Mouse (Mus musculus) intestine, embryonic 15.5 days (tissue): Measurements from ENCODE around the gene Rab40c. TPM values are rescaled to one million over a fixed set of nuclear protein-coding genes. Genes with fewer than 3 reads are reported as not detected.

ENCODE experiments used
- ATAC-seq: fragments of 200-750 bp; cut with Nextera tagmentation; 2 replicates; pipeline ENCODE4 v1.8.0; 2017; ENCODE audit warnings: moderate TSS enrichment, moderate library complexity
- H3K27ac ChIP-seq: fragments of 300-500 bp; sonication (generic); 2 replicates; pipeline ENCODE4 v1.5.1; 2015; ENCODE audit warnings: mild to moderate bottlenecking, inconsistent platforms
- H3K27me3 ChIP-seq: fragments of 300-500 bp; sonication (generic); replicated peaks from 2 replicates; pipeline ENCODE4 v1.6.1; 2015; ENCODE audit warnings: inconsistent platforms
- H3K36me3 ChIP-seq: fragments of 300-500 bp; sonication (generic); 2 replicates; pipeline ENCODE4 v1.6.1; 2015; ENCODE audit warnings: inconsistent platforms
- H3K4me1 ChIP-seq: fragments of 300-500 bp; sonication (generic); replicated peaks from 2 replicates; pipeline ENCODE4 v1.6.1; 2015; ENCODE audit warnings: inconsistent platforms
- H3K4me2 ChIP-seq: fragments of 300-500 bp; sonication (generic); replicated peaks from 2 replicates; pipeline ENCODE4 v1.6.1; 2015; ENCODE audit warnings: mild to moderate bottlenecking, inconsistent platforms
- H3K4me3 ChIP-seq: fragments of 300-500 bp; sonication (generic); replicated peaks from 2 replicates; pipeline ENCODE4 v1.5.1; 2015; ENCODE audit warnings: inconsistent platforms
- H3K9ac ChIP-seq: fragments of 300-500 bp; sonication (generic); 2 replicates; pipeline ENCODE4 v1.6.1; 2015; ENCODE audit warnings: inconsistent platforms
- H3K9me3 ChIP-seq: fragments of 300-500 bp; sonication (generic); 2 replicates; pipeline ENCODE4 v1.6.1; 2016; ENCODE audit warnings: inconsistent platforms
- WGBS: fragments of 180-500 bp; shearing (Covaris S2); methylation state at CpG from one replicate; pipeline ENCODE4 v1.1.7; 2015; 5-methylcytosine and 5-hydroxymethylcytosine counted together
- polyA plus RNA-seq: library from polyadenylated mRNA; unstranded; fragments of >200 nt; fragmentation: Nextera tagmentation; extraction: Ambion mirVana; gene quantifications from 2 replicates; pipeline ENCODE4 v1.2.1, GENCODE M21; 2015

Gene Rab40c
- polyA plus RNA-seq, 1 experiment from 2014 or later, result 21.4 TPM

DNA sequence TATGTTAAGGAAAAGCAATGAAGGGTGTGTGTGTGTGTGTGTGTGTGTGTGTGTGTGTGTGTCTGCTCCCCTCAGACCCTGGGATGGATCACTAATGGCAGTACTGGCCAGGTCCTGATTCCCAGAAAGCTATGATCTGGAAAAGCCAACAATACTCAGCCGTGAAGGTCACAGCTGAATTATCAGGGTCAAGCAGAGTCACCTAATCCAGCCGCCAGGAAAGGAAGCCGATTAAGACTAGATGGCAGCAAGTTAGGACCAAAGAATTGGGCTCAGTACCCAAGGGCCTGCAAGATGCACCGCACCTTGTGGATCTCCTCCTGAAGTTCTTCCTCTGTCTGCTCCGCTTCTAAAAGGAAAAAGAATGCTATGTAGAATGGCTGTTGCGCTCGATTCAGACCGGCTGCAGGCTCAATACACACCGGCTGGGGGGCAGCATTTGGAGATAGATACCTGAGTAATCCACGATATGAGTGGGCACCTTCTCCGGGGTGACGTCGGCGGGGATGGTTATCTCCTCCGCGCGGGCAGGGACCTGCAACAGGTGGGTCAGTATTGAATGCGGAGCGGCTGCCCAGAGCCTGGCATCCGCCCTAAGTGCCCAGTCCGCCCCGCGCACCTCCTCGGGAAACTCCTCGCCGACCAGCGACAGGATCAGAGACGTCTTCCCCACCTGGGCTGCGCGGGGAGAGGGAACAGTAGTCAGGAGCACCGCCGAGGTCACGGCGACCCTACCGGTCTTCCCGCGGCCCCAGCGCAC, 75.7 kb downstream of the Rab40c start:
- WGBS, result 2% methylated on average over 38 of the region's 38 CpGs

DNA sequence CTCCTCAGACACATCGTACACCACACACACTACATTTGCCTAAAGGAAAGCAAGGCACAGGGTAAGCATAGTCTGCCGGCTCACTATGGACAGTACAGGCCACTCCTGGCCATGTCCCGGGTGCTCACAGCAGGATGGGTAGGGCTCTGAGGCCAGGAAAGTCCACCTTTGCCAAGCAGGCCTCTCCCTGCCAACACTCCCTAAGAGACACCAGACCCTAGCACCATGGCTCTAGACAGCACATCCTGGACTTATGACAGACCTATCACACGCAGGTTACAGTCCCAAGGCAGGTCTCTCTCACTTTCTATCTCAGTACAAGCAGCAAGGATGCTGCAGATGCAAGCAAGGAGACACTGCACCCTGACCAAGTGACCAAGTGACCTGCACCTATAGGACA, 76.4 kb downstream of the Rab40c start:
- no peaks in the 10 kb centered on the region for H3K27me3 ChIP-seq
- ATAC-seq, result no peak
- H3K4me3 ChIP-seq, result peak overlapping the region; percentile 82
- H3K9me3 ChIP-seq, result no peaks in the 10 kb centered on the region
- WGBS, result 86% methylated on average over 4 of the region's 4 CpGs
- H3K27ac ChIP-seq, result no peak overlapping the region
- H3K4me1 ChIP-seq, result peaks cover 31% of the 10 kb centered on the region
- H3K4me2 ChIP-seq, result peak overlapping the region; percentile 81
- H3K9ac ChIP-seq, result peak overlapping the region; percentile 90
- peaks cover 21% of the 10 kb centered on the region for H3K36me3 ChIP-seq

More for the DNA sequence above, 75.7 kb downstream of the Rab40c start:
- Histone ChIP-seq H3K4me3 (peak overlapping the region; percentile 82), H3K27me3 (no peaks in the 10 kb centered on the region), H3K4me1 (peaks cover 31% of the 10 kb centered on the region), H3K4me2 (peak overlapping the region; percentile 81), H3K9ac (peak overlapping the region; percentile 90), H3K9me3 (no peaks in the 10 kb centered on the region), H3K36me3 (peaks cover 21% of the 10 kb centered on the region), H3K27ac (peak overlapping the region; percentile 80)
- peak; percentile 57 for ATAC-seq

DNA sequence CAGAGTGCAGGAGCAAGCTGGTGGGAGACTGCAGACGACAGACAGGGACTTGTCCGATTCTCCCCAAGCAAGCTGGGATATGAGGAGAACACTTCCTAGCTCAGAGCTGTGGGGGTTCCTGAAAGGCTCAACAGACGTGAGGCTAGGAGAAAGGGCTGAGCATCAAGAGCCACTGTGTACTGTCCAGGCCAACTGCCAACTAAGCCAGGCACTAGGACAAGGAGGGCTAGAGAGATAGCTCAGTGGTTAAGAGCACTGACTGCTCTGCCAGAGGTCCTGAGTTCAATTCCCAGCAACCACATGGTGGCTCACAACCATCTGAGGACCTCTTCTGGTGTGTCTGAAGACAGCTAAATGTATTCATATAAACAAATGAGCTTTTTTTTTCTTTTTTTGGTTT, 77.0 kb downstream of the Rab40c start:
- Histone ChIP-seq H3K36me3 (peaks cover 21% of the 10 kb centered on the region), H3K4me2 (no peak overlapping the region), H3K4me1 (peaks cover 36% of the 10 kb centered on the region), H3K27me3 (no peaks in the 10 kb centered on the region), H3K9me3 (no peaks in the 10 kb centered on the region), H3K9ac (no peak overlapping the region), H3K27ac (no peak overlapping the region), H3K4me3 (no peak overlapping the region)
- 83% methylated on average over 3 of the region's 3 CpGs for WGBS
- ATAC-seq, result no peak

DNA sequence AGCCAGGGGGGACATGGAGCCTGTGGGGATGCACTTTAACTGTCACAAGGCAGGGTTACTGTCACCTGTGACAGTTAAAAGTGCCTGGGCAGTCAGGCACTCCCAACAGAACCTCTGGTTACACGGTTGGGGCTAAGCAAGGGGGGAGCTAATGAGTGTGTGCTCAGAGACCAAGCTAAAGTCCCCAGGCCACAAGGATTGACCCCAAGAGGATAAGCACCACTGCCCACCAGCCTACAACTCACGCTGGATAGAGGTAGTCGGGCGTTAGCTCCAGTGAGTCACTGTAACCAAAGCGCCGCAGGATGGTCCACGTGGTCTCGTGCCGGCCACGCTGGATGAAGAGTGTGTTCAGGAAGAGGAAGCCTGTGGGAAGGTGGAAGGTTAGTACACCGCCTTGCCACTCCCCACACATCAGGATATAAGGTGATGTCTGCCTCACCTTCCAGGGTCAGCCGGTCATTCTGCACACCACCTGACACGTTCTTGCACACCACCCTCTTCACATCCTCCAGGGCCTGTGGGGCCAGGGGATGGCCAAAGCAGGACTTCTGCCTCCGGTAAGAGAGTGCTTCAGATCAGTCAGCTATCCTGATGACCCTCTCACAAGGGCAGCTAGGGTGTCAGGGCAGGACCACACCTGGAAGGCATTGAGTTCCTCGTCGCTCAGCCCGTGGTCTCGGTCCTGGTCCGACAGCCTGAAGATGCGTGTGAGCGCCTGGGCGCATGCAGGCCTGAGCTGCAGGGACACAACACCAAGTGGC, 78.2 kb downstream of the Rab40c start, which contains the start of gene Gm20683:
Gm20683 (minus strand) TSS at position 647 of the 764 bp plus-strand sequence.
- H3K9ac ChIP-seq, result no peak within 1 kb of the TSS
- no peak within 1 kb of the TSS for H3K4me2 ChIP-seq
- H3K27ac ChIP-seq, result no peak within 1 kb of the TSS
- H3K27me3 ChIP-seq, result no peaks in the 10 kb centered on the region
- no peak for ATAC-seq
- H3K4me3 ChIP-seq, result no peak within 1 kb of the TSS
- no peaks in the 10 kb centered on the region for H3K9me3 ChIP-seq
- 93% methylated on average over 22 of the region's 22 CpGs for WGBS
- peaks cover 47% of the 10 kb centered on the region for H3K4me1 ChIP-seq
- H3K36me3 ChIP-seq, result peaks cover 21% of the 10 kb centered on the region

DNA sequence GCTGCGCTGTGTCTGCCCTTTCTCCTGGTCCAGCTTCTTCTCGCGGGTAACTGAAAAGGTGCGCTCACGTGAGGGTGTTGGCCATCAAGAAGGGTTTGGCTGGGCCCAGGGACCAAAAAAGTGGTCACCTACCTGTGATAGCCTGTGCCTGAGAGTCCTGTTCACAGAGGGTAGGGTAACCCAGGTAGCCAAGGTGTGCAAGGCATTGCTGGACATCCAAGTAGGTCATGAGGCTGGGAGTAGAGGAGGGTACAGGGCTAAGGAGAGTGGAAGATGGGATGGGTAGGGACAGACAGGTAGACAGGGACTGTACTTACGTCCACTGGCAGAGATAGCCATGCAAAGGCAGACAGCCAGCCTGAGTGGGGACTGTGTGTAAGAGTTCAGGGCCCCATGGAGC, 79.0 kb downstream of the Rab40c start:
- no peak for ATAC-seq
- Histone ChIP-seq H3K36me3 (peaks cover 21% of the 10 kb centered on the region), H3K27me3 (no peaks in the 10 kb centered on the region), H3K9ac (no peak overlapping the region), H3K27ac (no peak overlapping the region), H3K4me1 (peaks cover 54% of the 10 kb centered on the region), H3K4me3 (no peak overlapping the region), H3K9me3 (no peaks in the 10 kb centered on the region), H3K4me2 (no peak overlapping the region)
- WGBS, result 96% methylated on average over 6 of the region's 6 CpGs

DNA sequence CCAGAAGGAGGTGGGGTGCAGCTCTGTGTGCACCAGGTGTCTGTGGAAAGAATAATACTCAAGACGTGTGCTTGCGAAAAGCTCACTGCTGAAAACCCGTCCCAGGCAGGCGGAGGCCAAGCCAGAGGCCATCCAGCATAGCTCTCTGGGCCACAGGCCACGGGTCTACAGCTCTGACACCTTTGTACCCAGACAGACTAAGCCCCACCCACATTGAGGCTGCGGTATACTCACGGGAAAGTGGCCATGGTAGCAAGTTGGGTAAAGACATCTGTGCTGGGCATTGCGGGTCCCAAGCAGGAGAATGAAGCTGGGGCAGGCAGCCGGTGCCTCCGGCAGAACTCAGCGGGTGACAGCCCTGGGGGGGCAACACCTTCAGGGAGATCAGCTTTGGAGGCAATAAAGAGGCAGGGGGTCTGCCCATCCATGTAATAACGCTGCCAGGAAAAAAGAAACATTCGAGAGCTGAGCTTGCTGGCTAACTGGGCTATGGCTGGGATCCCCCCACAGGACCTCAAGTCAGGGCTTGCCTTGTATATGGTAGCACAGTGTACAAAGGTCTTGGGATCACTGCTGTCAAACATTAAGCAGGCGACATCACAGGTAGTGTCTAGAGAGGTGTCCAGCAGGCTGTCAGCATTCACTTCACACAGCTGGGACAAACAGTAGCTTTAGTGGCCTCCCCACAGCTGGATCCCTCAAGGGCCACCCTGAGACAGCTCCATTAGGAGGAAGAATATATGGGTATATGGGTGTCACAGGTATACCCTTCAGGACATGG, 79.9 kb downstream of the Rab40c start:
- no peak overlapping the region for H3K27ac ChIP-seq
- peaks cover 57% of the 10 kb centered on the region for H3K4me1 ChIP-seq
- H3K27me3 ChIP-seq, result no peaks in the 10 kb centered on the region
- peak overlapping the region; percentile 14; the same call in 1 of the 2 replicates for H3K4me2 ChIP-seq
- ATAC-seq, result peak; percentile 33; the same call in 1 of the 2 replicates
- H3K9ac ChIP-seq, result no peak overlapping the region
- H3K4me3 ChIP-seq, result no peak overlapping the region
- WGBS, result 83% methylated on average over 14 of the region's 14 CpGs
- H3K9me3 ChIP-seq, result no peaks in the 10 kb centered on the region
- H3K36me3 ChIP-seq, result peaks cover 21% of the 10 kb centered on the region

DNA sequence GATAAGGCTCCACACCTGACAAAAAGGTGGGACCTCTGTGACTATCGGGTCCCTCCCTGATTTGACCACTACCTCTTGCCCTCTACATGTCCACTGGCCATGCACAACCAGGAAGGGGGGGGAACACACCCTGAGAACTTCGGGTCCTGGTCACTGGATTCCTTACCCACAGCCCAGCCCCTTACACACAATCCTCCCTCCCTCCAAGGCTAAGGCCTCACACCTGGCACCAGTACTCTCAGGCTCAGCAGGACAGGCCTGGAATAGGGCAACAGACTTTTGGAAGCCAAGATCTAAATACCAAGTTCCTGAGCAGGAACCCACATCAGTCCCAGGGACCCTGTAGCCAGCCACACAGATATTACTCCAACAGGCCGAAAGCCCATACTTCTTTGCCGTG, 80.6 kb downstream of the Rab40c start:
- Histone ChIP-seq H3K4me3 (no peak overlapping the region), H3K9me3 (no peaks in the 10 kb centered on the region), H3K9ac (no peak overlapping the region), H3K27me3 (no peaks in the 10 kb centered on the region), H3K4me1 (peaks cover 63% of the 10 kb centered on the region), H3K36me3 (peaks cover 21% of the 10 kb centered on the region), H3K27ac (no peak overlapping the region), H3K4me2 (no peak overlapping the region)
- WGBS, result 84% methylated on average over 4 of the region's 4 CpGs
- ATAC-seq, result no peak

DNA sequence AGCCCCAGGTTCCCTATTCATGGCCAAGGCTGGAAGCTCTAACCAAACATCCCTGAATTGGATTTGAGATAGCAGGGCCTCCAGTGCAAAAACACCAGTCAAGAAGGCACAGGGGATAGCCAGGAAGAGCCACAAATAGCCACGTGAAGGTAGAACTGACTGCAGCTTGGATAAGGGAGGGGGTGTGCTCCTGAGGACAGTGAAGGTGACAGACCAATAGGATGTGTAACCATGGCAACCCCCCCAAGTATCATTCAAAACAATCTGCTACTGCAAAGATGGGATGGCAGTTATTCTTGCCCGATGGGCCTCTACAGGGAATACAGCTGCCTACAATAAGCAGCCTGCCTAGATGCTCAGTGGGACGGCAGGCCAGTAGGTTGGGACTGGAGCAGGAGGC, 82.0 kb downstream of the Rab40c start:
- H3K36me3 ChIP-seq, result peaks cover 21% of the 10 kb centered on the region
- WGBS, result 50% methylated on average over 3 of the region's 3 CpGs
- H3K4me3 ChIP-seq, result no peak overlapping the region
- peak overlapping the region; percentile 22; the same call in 1 of the 2 replicates for H3K27ac ChIP-seq
- no peak overlapping the region for H3K9ac ChIP-seq
- H3K4me2 ChIP-seq, result peak overlapping the region; percentile 91
- ATAC-seq, result no peak
- H3K27me3 ChIP-seq, result no peaks in the 10 kb centered on the region
- peaks cover 52% of the 10 kb centered on the region for H3K4me1 ChIP-seq
- no peaks in the 10 kb centered on the region for H3K9me3 ChIP-seq

DNA sequence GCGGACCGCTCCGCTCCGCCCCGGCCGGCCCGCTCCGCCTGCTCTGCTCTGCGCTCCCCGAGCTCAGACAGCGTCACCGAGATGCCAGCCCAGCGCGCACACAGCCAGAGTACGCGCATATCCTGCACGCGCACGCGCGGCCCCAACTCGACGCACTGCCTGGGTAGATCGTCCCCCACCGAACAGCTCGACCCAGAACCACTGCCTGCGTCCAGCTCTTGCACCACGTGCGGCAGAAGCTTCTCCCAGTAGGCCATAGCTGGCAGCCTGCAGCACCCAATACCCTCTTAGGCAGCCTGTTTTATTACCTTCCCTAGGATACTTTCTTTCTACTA, 82.5 kb downstream of the Rab40c start, which contains the start of gene Rhbdl1:
Rhbdl1 (minus strand) TSS at position 220 of the 335 bp plus-strand sequence.
- Histone ChIP-seq H3K4me1 (peaks cover 50% of the 10 kb centered on the region), H3K36me3 (peaks cover 17% of the 10 kb centered on the region), H3K27ac (peak within 1 kb of the TSS; percentile 27; the same call in 1 of the 2 replicates), H3K4me2 (peak within 1 kb of the TSS; percentile 91), H3K9me3 (no peaks in the 10 kb centered on the region), H3K9ac (peak within 1 kb of the TSS; percentile 50), H3K4me3 (peak within 1 kb of the TSS; percentile 34), H3K27me3 (no peaks in the 10 kb centered on the region)
- 1% methylated on average over 29 of the region's 29 CpGs for WGBS
- ATAC-seq, result 0 out of 2 replicates have a peak, but pooled peaks have one; percentile 4

DNA sequence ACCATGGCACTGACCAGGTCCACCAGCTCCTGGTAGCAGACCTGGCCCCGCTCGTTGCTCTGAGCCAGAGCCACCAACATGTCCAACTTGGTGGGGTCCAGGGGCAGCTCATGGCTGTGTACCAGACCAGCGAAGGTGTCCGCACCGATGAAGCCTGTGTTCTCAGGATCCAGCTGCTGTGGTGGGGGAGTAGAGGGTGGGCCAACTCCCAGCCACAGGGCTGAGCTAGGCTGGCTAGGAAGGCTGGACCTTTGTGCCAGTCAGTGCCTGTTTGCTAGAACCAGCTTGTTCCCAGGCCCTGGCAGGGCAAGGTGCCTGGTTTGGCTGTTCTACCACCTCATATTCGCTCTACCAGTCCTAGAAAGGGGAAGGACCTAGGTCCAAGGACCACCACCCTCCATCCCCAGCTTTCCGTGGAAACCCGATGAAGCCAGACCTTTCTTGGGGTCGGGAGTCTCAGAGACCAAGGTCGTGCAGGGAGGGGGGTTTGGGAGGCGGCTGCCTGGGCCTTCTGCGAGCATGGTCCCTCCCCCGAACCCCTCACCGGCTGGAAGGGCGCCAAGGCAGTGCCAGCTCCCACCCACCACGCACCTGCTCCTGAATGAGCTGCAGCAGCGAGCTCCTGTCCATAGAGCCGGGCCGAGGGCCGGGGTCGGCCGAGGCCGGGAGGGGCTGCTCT, 83.0 kb downstream of the Rab40c start:
- Histone ChIP-seq H3K9me3 (no peaks in the 10 kb centered on the region), H3K27me3 (no peaks in the 10 kb centered on the region), H3K36me3 (peaks cover 14% of the 10 kb centered on the region), H3K4me3 (peak overlapping the region; percentile 34), H3K27ac (peak overlapping the region; percentile 27; the same call in 1 of the 2 replicates), H3K4me1 (peaks cover 55% of the 10 kb centered on the region), H3K4me2 (peak overlapping the region; percentile 91), H3K9ac (peak overlapping the region; percentile 50)
- WGBS, result 23% methylated on average over 23 of the region's 23 CpGs
- no peak for ATAC-seq

DNA sequence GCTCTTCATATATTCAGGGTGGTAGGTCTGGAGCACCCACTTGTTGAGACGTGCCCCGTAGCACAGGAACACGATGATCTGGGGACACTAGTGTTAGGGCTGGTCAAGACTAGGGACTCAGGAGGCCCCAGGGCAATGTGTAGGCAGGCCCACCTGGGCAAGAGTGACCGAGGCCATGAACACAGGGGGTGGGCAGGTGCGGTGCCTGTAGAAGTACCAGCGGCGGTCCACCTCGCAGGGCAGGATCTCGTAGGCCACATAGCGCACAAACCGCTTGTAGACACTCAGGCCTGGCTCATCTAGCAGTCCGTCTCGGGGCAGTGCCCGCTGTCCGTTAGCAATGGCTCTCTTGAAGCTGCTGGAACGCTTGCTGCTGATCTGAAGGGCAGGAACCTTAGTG, 83.7 kb downstream of the Rab40c start:
- H3K27me3 ChIP-seq, result no peaks in the 10 kb centered on the region
- peaks cover 17% of the 10 kb centered on the region for H3K36me3 ChIP-seq
- no peak overlapping the region for H3K27ac ChIP-seq
- no peak for ATAC-seq
- 0 out of 2 replicates have a peak overlapping the region, but pooled peaks have one; percentile 50 for H3K9ac ChIP-seq
- H3K9me3 ChIP-seq, result no peaks in the 10 kb centered on the region
- peak overlapping the region; percentile 91; the same call in 1 of the 2 replicates for H3K4me2 ChIP-seq
- H3K4me3 ChIP-seq, result no peak overlapping the region
- 91% methylated on average over 16 of the region's 16 CpGs for WGBS
- H3K4me1 ChIP-seq, result peaks cover 62% of the 10 kb centered on the region
